Mouse (Mus musculus): Measurements from ENCODE around the gene Sowahd.

DNA sequence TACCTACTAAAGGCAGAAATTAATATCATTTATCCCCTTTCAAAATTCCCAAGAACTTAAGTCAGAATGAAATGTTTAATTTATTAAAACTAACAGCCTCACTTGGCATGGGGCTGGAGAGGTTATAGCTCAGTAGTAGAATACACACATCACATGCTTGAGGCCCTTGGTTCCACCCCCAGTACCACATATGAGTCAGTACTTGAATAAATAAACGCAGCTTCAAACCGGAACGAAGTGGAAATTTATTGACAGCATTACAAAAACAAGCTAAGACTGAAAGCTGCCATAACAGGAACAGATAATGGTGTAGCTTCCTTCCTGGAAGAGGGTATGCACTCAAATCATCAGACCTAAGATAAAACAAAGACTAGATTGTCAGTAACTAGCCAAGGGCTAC is 42.8 kb downstream of the Sowahd start:
- TF ChIP-seq CTCF (IDR thresholded peaks at IDR 0.05; ENCODE audit: insufficient read depth, low read length) (no peak), POLR2A (IDR thresholded peaks at IDR 0.05; ENCODE audit: borderline replicate concordance, extremely low read depth, low read depth, low read length) (no peak)
